Mouse (Mus musculus): ENCODE data around the gene Rbbp5.
A peak's percentile ranks its signal among the peaks of the same experiment; 100 is the strongest.
"Not testable (repeated sequence)": the region's sequence is repeated elsewhere in the genome, so short reads cannot be mapped to it uniquely, and the experiment has no call there.

Gene Rbbp5

DNA sequence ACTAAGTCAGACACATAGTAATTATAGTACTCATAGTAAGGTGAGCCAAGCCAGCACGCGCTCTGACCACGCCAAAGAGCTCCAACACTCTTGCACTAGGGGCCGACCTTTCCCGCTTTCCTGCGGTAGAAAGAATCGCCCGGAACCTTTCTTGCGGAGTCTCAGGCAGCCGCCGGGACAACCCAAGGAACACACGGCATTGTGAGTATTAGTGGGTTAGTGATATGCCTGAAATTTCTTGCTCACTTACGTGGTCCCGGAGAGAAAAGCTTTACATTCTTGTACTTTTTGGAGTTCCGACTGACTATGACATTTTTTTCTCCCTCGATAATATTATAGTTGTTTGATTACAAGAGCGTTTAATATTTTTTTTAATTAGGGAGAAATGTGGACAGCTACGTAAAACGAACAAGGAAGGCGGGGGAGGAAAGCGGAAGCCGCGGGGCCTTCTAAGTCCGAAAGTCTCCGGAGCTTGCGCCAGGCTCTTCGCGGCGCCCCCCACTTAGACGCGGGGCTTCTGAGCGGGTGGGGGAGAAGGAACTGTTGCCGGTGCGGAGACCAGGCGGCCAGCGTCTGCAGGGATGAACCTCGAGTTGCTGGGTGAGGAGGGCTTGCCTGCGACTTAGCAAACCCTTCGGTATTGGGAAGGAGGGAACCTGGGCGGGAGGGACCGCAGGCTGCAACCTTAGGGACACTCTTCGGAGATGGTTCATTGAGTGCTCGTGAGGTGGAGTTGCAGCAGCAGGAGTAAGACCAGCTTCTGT lies at the start of gene Rbbp5:
TSS of gene Rbbp5 (plus strand) at position 438 of the 764 bp plus-strand sequence.
- DNase-seq (ENCODE audit: low spot score) = peak; percentile 90

DNA sequence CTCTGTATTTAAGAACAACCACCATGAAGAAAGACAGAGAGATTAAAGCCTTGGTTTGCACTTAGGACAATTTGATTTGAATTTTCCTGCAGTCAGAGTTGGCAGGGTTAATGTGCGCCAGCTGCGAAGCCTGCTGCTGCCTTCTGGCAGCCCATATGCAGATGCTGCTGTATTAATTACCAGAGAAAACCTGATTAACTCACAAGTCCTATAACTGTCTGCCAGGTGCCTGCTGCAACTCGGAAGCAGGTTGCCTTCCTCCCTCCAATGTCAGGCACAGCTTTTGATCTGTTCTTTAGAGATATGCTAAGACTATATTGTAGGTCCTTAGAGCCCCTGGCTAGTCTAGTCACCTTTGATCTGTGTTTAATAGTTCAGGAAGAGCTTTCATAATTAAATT lies 46.3 kb upstream of the Rbbp5 start:
- DNase-seq (ENCODE audit: low spot score) = no peak

DNA sequence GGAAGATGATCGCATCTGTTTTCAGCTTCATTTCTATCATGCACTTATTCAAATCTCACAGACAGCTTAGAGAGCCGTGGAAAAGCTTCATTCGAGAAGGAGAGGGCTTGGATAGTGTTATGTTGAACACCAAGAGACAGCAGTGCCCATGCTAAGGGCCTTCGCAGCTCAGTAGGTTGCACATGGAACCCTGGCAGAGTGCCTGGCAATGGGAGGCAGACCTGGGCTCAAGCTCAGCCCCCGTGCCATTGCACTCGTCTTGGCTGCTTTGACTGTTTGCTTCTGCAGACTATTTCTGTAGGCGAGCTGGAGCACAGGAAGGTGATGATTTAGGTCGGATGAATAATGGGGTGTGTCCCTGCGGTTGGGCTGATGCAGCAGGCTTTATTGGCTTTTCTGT lies 45.4 kb upstream of the Rbbp5 start:
- no peak for DNase-seq (ENCODE audit: low spot score)

DNA sequence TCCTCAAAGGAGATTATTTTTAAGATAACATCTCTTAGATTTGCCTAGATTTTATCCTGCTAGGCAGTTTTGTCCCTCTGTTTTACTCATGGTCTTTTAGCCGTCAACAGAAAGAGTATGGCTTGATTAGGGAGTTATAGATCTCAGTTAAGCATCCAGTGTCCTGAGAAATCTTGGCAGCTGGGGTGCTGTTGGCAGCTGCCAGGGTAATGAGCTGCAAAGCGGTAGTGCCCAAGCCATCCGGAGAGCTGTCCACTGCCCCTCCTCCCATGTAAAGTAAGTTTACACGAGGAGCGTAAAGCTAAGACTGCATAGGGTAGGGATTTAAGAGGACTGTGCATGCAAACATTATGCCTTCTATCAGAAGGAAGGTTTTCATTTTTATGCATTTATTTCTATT lies 43.8 kb upstream of the Rbbp5 start:
- DNase-seq (ENCODE audit: low spot score) = no peak

DNA sequence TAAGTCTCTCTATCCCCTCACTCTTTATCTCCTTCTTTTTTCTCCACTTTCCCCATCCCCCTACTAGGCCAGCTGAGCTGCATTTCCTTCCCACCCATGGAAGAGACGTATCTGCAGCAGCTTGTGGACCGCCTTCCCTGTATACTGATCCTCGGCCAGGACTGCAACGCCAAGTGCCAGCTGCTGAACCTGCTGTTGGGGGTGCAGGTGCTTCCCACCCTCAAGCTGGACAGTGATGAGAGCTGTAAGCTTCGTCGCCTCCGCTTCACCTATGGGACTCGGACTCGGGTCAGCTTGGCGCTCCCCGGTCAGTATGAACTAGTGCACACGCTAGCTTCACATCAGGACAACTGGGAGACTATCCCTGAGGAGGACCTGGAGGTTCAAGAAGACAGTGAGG lies 43.1 kb upstream of the Rbbp5 start:
- no peak for DNase-seq (ENCODE audit: low spot score)

DNA sequence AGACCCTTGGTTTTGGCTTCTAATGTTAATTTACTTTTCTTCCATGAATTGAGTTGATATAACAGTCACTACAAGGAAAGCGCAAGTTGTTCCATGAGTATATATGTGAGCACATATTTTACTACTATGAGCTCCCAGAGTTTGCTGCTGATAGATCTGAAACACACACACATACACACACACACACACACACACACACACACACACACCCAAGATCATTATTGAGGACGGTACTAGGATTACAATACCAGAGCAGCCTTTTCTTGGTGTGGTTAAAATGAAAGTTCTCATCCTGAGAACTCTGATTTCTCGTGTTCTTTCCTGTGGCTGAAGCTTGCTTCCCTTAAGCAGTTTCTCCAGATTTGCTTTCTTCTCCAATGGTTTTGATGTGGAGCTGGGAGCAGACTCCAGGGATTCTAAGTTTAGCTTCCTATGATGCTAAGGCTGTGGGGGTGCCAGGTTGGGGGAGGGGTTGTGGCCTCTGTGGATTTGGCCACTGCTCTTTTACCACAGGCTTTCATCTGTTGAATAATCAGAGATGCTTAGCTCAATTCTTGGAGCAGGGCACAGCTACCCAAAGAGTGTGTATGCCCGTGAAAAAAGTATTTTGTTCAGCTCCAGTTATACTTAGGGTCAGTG lies 40.7 kb upstream of the Rbbp5 start:
- DNase-seq (ENCODE audit: low spot score) = no peak

DNA sequence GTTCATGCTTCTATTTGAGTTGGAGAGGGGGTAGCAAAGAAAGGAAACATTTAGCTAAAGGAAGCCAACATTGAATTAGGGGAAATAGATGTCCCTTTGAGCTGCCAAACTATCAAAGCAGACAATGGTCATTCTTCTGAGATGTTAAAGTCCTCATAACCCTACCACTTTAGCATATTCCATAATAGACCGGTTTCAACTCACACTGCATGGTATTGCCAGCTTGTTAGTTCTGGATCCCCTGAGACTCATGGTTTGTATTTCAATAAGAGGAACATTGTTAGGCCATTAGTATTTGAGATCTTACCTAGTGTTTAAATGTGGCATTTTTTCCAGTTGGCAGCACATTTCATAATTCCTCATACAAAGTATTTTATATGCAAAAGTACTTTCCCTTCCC lies 40.2 kb upstream of the Rbbp5 start:
- no peak for DNase-seq (ENCODE audit: low spot score)

DNA sequence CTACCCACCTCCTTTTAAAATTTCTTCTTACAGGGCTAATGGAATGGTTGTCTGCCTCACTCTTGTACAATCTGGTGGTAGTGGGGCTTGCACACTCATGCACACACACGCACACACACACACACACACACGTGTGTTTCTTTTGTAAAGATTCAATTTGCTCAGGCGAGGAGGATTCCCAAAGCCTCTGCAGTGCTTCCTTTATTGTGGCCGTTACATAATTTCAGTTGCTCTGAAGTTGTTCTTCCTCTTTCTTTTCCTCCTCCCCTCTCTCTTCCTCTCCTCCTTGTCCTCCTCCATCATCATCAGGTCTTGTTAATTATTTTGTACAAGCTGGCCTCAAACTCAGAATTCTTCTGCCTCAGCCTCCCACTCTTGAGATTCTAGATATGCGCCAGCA lies 39.8 kb upstream of the Rbbp5 start:
- no peak for DNase-seq (ENCODE audit: low spot score)

DNA sequence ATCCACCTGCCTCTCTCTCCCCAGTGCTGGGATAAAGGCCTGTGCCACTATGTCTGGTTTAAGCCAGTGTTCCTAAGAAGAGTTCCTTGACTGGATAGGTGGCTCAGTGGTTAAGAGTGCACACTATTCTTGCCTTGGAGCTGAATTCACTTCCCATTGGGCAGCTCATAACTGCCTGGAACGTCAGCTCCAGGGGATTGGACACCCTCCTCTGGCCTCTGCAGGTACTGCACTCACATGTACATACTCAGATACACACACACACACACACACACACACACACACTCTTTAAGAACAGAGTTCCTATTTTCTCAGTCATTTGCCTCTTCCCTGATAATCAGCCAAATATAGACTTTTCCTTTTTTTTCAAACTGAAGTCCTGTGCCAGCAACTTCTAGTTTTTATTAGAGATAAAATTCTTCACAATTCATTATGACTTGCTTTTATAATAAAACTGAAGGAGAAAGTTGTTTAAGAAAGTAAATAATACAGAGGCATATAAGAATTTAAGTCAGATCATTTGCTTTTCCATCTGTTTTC lies 36.2 kb upstream of the Rbbp5 start:
- DNase-seq (ENCODE audit: low spot score) = no peak

DNA sequence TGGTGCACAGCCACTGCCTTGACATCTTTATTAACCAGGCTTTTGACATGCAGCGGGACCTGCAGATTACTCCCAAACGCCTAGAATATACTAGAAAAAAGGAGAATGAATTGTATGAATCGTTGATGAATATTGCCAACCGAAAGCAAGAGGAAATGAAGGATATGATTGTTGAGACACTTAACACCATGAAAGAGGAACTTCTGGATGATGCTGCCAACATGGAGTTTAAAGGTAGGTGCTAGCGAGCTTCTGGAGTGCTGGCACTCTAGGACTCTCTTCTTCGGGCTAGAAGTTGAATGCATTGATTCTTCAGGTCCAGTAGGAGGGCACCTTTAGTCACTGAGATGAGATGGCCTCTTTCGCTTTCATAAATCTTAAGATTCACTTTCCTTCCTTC lies 27.4 kb upstream of the Rbbp5 start:
- no peak for DNase-seq (ENCODE audit: low spot score)

DNA sequence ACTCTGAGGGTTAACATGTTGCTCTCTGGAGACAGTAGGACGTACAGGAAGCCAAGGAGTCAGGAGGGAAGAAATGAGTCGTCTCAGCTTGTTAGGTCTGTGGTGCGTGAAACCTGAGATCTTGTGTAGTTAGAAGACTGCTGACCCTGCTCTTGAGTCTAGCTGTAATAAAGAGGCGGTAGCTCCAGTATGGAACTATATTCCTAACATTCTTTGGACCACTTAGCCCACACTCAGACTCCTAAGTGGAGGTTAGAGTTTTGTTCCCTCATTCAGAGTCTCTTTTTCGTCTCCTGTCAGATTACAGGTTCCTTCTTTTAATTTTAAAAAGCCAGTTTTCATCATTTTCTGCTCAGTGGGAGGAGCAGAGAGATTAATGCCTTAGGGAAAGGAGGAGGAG lies 12.5 kb upstream of the Rbbp5 start:
- DNase-seq (ENCODE audit: low spot score) = no peak

DNA sequence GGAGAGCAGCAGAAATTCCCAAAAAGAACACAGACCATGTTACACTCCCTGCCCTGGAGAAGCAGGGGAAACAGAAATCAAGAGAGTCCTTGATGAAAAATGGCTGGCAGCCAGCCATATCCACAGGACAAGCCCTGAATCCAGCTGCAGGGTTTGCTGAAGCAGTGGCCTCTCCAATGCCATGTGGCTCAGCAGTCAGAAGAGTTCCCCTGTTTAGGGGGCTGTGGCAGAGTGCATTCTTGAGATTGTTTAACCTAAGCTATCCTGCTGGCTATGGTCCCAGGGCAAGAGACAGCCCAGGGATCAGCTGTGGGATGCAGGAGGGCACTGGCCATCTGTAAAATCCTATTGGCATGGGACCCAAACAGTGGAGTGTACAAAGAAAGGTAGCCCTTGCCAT lies 8.2 kb upstream of the Rbbp5 start:
- DNase-seq (ENCODE audit: low spot score) = no peak

DNA sequence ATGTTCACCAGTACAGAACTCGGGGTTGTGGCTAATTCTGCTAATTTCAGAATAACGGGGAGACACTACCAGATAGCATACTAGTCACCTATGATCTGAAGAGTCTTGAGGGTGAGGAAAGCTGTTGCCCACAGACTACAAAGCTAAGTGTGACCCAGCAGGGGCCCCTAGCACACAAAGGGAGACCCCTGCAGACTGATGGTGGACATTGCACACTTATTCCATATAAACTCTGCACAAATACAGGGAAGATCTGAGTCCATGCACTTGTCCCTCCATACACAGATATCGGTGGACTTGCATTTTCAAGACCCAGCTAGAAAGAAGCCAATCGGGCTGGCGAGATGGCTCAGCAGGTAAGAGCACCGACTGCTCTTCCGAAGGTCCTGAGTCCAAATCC lies 7.6 kb upstream of the Rbbp5 start:
- DNase-seq (ENCODE audit: low spot score) = no peak

DNA sequence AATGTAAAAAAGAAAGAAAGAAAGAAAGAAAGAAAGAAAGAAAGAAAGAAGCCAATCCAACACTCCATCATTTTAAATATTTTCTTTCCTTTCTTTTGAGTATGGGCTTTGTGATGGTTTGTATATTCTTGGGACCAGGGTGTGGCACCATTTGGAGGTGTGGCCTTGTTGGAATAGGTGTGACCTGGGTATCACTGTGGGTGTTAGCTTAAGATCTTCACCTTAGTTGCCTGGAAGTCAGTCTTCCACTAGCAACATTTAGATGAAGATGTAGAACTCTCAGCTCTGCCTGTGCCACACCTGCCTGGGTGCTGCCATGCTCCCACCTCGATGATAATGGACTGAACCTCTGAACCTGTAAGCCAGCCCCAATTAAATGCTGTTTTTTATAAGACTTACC lies 7.1 kb upstream of the Rbbp5 start:
- DNase-seq (ENCODE audit: low spot score) = not testable (repeated sequence)

DNA sequence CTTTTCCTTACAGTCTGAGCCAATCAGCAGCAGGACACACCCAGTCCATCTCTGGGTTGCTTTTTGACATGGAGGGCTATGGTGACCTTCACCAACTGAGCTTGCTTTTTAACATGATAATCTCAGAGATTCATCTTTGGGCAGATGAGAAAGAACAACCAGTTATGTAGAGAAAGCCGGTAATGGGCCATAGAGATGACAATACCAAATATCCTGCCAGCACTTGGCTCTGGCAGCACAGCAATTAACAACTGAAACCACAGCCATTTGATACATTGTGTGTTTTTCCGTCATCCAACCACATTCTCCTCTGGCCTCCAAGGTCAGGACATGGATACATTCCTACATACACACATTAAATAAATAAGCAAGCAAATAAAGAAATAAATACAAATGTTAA lies 6.1 kb upstream of the Rbbp5 start:
- no peak for DNase-seq (ENCODE audit: low spot score)

DNA sequence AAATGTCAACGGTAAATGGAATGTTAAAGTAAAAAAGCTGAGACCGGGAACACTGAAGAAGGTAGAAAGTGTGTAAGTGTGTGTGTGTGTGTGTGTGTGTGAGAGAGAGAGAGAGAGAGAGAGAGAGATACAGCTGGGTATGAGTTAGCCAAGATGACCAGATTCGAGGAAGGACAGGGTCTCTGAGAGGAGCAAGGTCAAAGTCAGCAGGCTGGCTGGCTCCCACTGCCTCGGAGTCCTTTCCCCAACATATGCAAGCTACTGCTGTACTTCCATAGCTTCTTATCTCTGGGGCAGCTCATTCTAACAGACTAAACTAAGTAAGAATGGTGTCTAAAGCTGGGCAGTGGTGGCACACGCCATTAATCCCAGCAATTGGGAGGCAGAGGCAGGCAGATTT lies 5.7 kb upstream of the Rbbp5 start:
- no peak for DNase-seq (ENCODE audit: low spot score)

DNA sequence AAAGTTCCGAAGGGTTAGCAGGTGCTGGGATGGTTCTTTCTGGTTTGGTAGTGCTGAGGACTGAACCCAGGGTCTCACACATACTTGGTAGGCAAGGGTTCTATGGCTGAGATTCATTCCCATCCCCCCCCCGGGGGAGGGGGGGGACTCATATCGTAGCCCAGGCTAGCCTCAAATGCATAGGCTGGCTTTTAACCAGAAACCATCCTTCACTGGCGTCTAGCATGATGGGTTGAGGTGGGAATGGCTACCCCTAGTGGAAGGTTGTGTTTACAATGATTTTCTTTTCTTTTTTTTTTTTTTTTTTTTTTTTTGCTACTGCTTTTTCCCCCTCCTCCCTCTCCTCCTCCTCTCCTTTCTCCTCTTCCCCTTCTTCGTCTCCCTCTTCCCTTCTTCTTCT lies 4.6 kb upstream of the Rbbp5 start:
- no peak for DNase-seq (ENCODE audit: low spot score)

DNA sequence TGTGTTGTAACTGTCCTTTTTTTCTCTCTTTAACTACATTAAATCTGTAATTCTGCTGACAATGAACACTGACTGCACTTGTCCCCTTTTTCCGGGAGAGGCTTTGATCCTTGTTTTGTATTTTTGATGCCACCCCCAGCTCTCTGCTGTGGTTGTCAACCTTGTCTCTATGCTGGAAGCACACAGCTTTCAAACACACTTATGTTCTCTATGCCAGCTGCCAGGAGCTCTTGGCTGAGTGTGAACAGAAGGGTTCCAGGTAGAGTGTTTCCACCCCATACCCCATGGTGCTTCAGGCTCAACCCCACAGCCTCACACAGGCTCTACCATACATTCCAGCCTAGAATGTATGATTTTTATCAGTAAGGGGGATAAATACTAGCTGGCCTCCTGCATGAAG lies 2.7 kb upstream of the Rbbp5 start:
- no peak for DNase-seq (ENCODE audit: low spot score)

DNA sequence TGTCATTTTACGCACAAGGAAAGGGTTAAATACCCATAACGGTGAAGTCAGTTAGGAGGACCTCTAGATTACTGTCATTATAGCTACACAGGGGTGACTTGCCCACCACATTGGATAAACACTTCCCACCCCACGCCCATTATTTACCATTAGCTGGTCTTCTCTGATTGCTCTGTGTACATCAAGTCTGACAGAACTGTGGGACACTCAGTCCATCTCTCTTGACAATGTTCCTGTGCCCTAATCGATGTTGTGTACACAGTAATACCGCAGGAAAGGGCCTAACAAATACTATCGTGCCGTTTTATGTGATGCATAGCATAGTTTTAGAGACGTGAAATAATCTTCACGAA lies 614 bp upstream of the Rbbp5 start:
- no peak for DNase-seq (ENCODE audit: low spot score)

DNA sequence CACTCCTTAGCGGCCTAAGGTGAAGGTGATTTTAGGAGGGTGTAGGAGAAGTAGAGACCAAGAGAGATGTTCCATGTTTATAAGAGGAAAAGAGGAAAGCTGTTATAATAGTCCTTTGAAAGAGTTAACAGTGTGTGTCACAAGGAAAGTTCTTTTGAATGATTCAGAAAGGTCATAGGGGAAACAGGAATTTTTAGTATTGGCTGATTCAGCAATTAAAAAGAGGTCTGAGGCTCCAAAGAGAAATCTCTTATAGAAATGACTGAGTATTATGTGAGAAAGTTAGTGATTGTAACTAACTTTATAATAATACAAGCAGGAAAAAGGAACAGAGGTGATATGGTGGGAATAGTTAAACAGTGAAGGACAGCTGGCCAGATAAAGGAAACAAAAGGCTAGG lies 2.3 kb downstream of the Rbbp5 start:
- no peak for DNase-seq (ENCODE audit: low spot score)

DNA sequence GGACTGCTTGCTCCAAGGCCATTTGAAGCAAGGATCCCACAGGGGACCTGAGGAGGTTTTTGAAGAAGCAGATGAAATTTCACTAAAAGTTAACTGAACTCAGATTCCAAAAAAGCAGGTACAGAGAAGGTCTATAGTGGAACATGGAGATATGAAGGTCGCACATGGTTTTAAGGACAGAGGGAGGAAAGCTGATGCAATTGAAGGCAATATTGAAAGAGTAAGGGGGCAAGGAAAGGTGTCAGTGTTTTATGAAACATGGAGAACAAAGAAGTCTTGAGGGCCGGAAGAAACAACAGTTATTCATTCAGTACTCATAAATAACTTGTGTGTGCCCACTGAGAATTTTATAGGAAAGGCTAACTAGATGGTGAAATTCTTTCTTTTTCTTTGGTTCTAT lies 4.5 kb downstream of the Rbbp5 start:
- no peak for DNase-seq (ENCODE audit: low spot score)

DNA sequence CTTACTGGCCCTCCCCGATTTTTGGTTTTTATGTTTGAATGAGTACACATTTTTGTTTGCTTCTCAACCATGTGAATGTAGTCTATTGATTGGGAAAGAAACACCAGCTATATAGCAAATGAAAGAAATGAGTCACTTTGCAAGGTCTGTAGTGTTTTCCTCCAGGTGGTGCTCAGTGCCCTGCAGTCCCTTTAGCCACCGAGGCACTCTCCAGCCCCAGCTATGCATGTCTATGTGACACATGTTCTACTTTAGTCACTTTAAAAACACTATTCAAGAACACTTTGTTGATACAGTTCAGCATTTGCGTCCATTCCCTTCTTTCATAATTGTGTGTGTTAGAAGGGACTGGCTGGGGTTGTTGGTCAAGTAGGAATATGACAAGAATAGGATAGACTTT lies 6.1 kb downstream of the Rbbp5 start:
- DNase-seq (ENCODE audit: low spot score) = no peak

DNA sequence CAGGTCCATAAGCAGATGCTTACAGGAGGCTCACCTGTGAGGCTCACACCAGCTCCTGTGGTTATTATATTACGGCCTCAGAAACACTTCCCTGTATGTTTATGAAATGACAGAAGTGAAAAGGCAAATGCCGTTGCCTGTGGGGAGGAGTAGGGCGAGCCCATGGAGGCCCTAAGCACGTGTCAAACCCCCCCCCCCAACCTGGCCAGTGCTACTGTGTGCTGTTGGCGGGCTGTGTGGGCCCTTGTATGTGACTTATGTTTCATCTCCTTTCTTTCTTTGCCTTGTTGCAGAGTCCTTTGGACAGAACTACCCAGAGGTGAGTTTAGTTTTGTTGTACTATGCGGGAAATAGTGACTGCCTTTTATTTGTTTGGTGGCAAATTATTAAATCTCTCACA lies 6.6 kb downstream of the Rbbp5 start:
- no peak for DNase-seq (ENCODE audit: low spot score)

DNA sequence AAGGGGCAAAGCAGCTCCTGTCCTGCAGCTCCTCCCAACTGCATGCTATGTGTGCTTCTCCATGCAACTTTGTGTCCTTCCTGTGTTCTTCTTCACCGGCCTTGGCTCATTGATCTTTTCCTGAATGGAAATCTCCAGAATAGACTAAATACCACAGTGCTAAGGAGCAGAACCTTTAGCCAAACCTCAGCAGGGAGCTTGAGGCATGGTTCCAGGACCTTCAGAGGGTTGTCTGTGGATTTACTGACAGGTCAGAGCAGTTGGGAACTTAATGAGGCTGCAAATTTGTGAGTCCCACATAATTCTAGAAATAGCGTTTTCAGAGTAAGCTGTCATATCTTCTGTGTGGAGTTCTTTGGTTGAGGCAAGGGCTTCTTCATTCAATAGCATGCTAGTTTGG lies 23.4 kb downstream of the Rbbp5 start:
- no peak for DNase-seq (ENCODE audit: low spot score)

All from c-Kit-positive CD71-positive TER-119-positive erythroid progenitor cells, embryonic 14.5 days (primary cell).